Mouse (Mus musculus): ENCODE measurements around the gene Adrm1. TPM values are rescaled to one million over a fixed set of nuclear protein-coding genes. Genes with fewer than 3 reads are reported as not detected.

The Adrm1 gene
- total and polyA plus RNA-seq, 3 experiments = 116 to 148 (median 127) TPM

- peaks cover 7 to 12% of the 10 kb centered on the region in 2 experiments; a peak in 3 of 4 replicates for H3K4me1 ChIP-seq (ENCODE audit: control insufficient read depth in 1 of 2, insufficient read depth in 2 of 2)
- H3K9ac ChIP-seq (ENCODE audit: insufficient read depth, low read depth) = no peak overlapping the region
- in situ Hi-C loops (cut with MboI; ENCODE audit: low pct_ligation_motif_present, low pct_unique_long_range_greater_than_20kb, low sequenced_read_pairs) (no loop called here), dilution Hi-C loops (cut with MboI; ENCODE audit: extremely low pct_ligation_motif_present, extremely low pct_unique_long_range_greater_than_20kb, low sequenced_read_pairs) (no loop called here)
- no peaks in the 10 kb centered on the region for H3K27me3 ChIP-seq (replicated peaks)
- H3K79me2 ChIP-seq (replicated peaks; ENCODE audit: control insufficient read depth, extremely low read depth, insufficient read depth, poor library complexity, severe bottlenecking) = peaks cover 3% of the 10 kb centered on the region
- H3K9me3 ChIP-seq (replicated peaks; ENCODE audit: low read length) = no peaks in the 10 kb centered on the region
- H3K4me3 ChIP-seq (replicated peaks in 1 of 3; ENCODE audit: low read depth in 2 of 3, low read length in 2 of 3, poor library complexity in 1 of 3) = no peak overlapping the region
- peaks cover 3 to 15% of the 10 kb centered on the region in 2 experiments for H3K36me3 ChIP-seq (replicated peaks in 1 of 2; ENCODE audit: control insufficient read depth in 1 of 2, insufficient read depth in 1 of 2, low read length in 1 of 2)
- H3K4me2 ChIP-seq (ENCODE audit: insufficient read depth, low read depth, poor library complexity, severe bottlenecking) = no peak overlapping the region
- no peak for DNase-seq (ENCODE audit: extremely low read depth)
- peak in 1 of 2 experiments; percentile 36; a peak in 2 of 4 replicates for TF ChIP-seq CTCF (conservative IDR thresholded peaks at IDR 0.05 in 1 of 2, IDR thresholded peaks at IDR 0.05 in 1 of 2; ENCODE audit: low read depth in 2 of 2, low read length in 2 of 2)
- no peak for TF ChIP-seq POLR2AphosphoS2 (IDR thresholded peaks at IDR 0.05; ENCODE audit: low read depth, low read length)
- peak; percentile 8 for TF ChIP-seq RAD21 (IDR thresholded peaks at IDR 0.05; ENCODE audit: low read depth, low read length)
- TF ChIP-seq TCF12 (IDR thresholded peaks at IDR 0.05; ENCODE audit: low read depth, low read length) = no peak
- no peak for TF ChIP-seq MYC (IDR thresholded peaks at IDR 0.05; ENCODE audit: low read depth, low read length)
- no peak for TF ChIP-seq HCFC1 (IDR thresholded peaks at IDR 0.05; ENCODE audit: low read depth, low read length)
- TF ChIP-seq ZC3H11A (IDR thresholded peaks at IDR 0.05; ENCODE audit: low read depth, low read length) = no peak
- H3K27ac ChIP-seq (ENCODE audit: insufficient read depth, low read depth) = no peak overlapping the region
Observed at GRCm38 (mm10) chr2:180124192-180124591, 47.1 kb upstream of the Adrm1 start.

DNA sequence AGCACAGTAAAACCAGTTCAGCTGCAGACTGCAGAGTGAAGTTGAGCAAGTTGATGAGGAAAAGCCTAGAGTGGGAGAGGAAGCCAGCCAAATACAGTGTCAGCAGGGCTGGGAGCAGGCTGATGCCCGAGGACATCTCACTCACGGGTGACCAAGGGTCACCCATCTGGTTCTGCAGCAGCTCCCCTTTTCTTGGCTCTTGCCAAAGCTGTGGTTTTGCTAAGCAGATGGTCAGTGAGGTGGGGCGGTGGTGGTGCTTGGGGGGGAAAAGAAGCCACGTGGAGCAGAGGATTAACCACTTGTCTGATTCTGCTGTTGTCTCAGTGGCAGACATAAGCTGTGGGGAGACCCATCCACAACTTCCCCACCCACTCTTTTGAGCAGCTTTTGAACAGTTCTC is 45.1 kb upstream of the Adrm1 start:
- Histone ChIP-seq H3K4me2 (ENCODE audit: insufficient read depth, low read depth, poor library complexity, severe bottlenecking) (no peak overlapping the region), H3K27ac (ENCODE audit: insufficient read depth, low read depth) (no peak overlapping the region), H3K4me1 (ENCODE audit: control insufficient read depth in 1 of 2, insufficient read depth in 2 of 2) (no peaks in the 10 kb centered on the region), H3K9ac (ENCODE audit: insufficient read depth, low read depth) (no peak overlapping the region), H3K4me3 (replicated peaks in 1 of 3; ENCODE audit: low read depth in 2 of 3, low read length in 2 of 3, poor library complexity in 1 of 3) (no peak overlapping the region), H3K27me3 (replicated peaks) (no peaks in the 10 kb centered on the region), H3K79me2 (replicated peaks; ENCODE audit: control insufficient read depth, extremely low read depth, insufficient read depth, poor library complexity, severe bottlenecking) (peaks cover 3% of the 10 kb centered on the region), H3K9me3 (replicated peaks; ENCODE audit: low read length) (no peaks in the 10 kb centered on the region), H3K36me3 (replicated peaks in 1 of 2; ENCODE audit: control insufficient read depth in 1 of 2, insufficient read depth in 1 of 2, low read length in 1 of 2) (peaks cover 3 to 20% of the 10 kb centered on the region in 2 experiments)
- dilution Hi-C loops (cut with MboI; ENCODE audit: extremely low pct_ligation_motif_present, extremely low pct_unique_long_range_greater_than_20kb, low sequenced_read_pairs) (no loop called here), in situ Hi-C loops (cut with MboI; ENCODE audit: low pct_ligation_motif_present, low pct_unique_long_range_greater_than_20kb, low sequenced_read_pairs) (no loop called here)
- TF ChIP-seq MEF2A (IDR thresholded peaks at IDR 0.05; ENCODE audit: borderline replicate concordance, low read depth, low read length) (no peak), ELF1 (IDR thresholded peaks at IDR 0.05; ENCODE audit: low read depth, low read length) (no peak), USF2 (conservative IDR thresholded peaks at IDR 0.05; ENCODE audit: low read depth, low read length) (no peak), CHD2 (IDR thresholded peaks at IDR 0.05; ENCODE audit: low read length) (no peak), JUN (IDR thresholded peaks at IDR 0.05; ENCODE audit: insufficient read depth, low read depth, low read length) (no peak), MXI1 (IDR thresholded peaks at IDR 0.05; ENCODE audit: low read depth, low read length) (no peak), HCFC1 (IDR thresholded peaks at IDR 0.05; ENCODE audit: low read depth, low read length) (no peak), SIN3A (IDR thresholded peaks at IDR 0.05; ENCODE audit: low read length) (no peak), IRF4 (IDR thresholded peaks at IDR 0.05; ENCODE audit: low read depth, low read length) (no peak), USF1 (IDR thresholded peaks at IDR 0.05; ENCODE audit: low read depth, low read length) (no peak), MYC (IDR thresholded peaks at IDR 0.05; ENCODE audit: low read depth, low read length) (no peak), JUND (conservative IDR thresholded peaks at IDR 0.05; ENCODE audit: low read depth, low read length) (no peak), SMC3 (IDR thresholded peaks at IDR 0.05; ENCODE audit: low read depth, low read length) (no peak), ETS1 (conservative IDR thresholded peaks at IDR 0.05; ENCODE audit: low read depth, low read length) (no peak), RCOR1 (conservative IDR thresholded peaks at IDR 0.05; ENCODE audit: low read depth, low read length) (no peak), ZKSCAN1 (IDR thresholded peaks at IDR 0.05; ENCODE audit: borderline replicate concordance, low read depth, low read length) (no peak), ZC3H11A (IDR thresholded peaks at IDR 0.05; ENCODE audit: low read depth, low read length) (no peak), ZMIZ1 (IDR thresholded peaks at IDR 0.05; ENCODE audit: low read depth, low read length) (no peak)
- no peak for DNase-seq (ENCODE audit: extremely low read depth)
